Comparison of ENCODE assay signal across 8 mouse cellular contexts in the genomic region with DNA sequence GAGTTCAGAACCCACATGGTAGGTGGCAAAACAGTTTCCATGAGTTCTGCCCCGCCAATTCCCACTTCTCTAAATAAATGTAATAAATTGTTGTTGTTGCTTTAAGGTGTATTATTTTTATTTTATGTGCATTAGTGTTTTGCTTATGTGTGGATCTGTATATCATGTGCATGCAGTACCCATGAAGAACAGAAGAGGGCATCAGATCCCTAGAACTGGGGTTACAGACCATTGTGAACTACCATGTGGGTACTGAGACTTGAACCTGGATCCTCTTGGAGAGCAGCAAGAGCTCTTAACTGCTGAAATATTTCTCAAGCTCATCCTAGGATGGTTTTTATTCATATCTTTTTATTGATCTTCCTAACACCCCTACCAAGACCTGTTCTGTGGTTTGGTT. TPM values are rescaled to one million over a fixed set of nuclear protein-coding genes. Genes with fewer than 3 reads are reported as not detected.
DNase-seq lines count a peak whose midpoint lies in the region; ATAC-seq lines count a peak whose summit lies in the region.

No protein-coding gene starts in this region.

- H3K36me3 ChIP-seq in heart, embryonic 10.5 days: peaks cover 7% of the 10 kb centered on the region; the same call in 1 of the 2 replicates
- peaks cover 3% of the 10 kb centered on the region; the same call in 1 of the 2 replicates for H3K36me3 ChIP-seq in forebrain, embryonic 15.5 days

- 69% methylated on average over 1 of the region's 1 CpGs for WGBS in heart, embryonic 10.5 days
- 81% methylated on average over 1 of the region's 1 CpGs for WGBS in large intestine, adult 2 months
- 77% methylated on average over 1 of the region's 1 CpGs for WGBS in forebrain, embryonic 15.5 days

- no peaks in the 10 kb centered on the region for H3K9me3 ChIP-seq in heart, embryonic 10.5 days
- no peaks in the 10 kb centered on the region for H3K9me3 ChIP-seq in forebrain, embryonic 15.5 days

- DNase-seq in heart, adult 18-20 months: peak; percentile 31 to 66
- no peak for DNase-seq in heart, embryonic 10.5 days (ENCODE audit: low spot score)
- DNase-seq in ovary, postnatal 14 days (ENCODE audit: low spot score): peak; percentile 24
- DNase-seq in ovary, postnatal 10 days (ENCODE audit: low spot score): no peak
- peak; percentile 59 for DNase-seq in cerebellum, adult 9-10 months
- DNase-seq in large intestine, adult 2 months (ENCODE audit: low read depth, low spot score): peak; percentile 28
- DNase-seq in spleen, postnatal 4 days (ENCODE audit: low spot score in 2 of 2): peak; percentile 57 to 75

- no peak overlapping the region for H3K27ac ChIP-seq in heart, embryonic 10.5 days
- H3K27ac ChIP-seq in forebrain, embryonic 15.5 days (replicated peaks): no peak overlapping the region

- no peak overlapping the region for H3K4me3 ChIP-seq in heart, embryonic 10.5 days
- H3K4me3 ChIP-seq in forebrain, embryonic 15.5 days: no peak overlapping the region

- H3K9ac ChIP-seq in forebrain, embryonic 15.5 days (replicated peaks): no peak overlapping the region

- H3K27me3 ChIP-seq in heart, embryonic 10.5 days (ENCODE audit: insufficient read depth, poor library complexity, severe bottlenecking): no peaks in the 10 kb centered on the region
- no peaks in the 10 kb centered on the region for H3K27me3 ChIP-seq in forebrain, embryonic 15.5 days

- H3K4me1 ChIP-seq in heart, embryonic 10.5 days: peaks cover 19% of the 10 kb centered on the region; the same call in 1 of the 2 replicates
- peaks cover 28% of the 10 kb centered on the region for H3K4me1 ChIP-seq in forebrain, embryonic 15.5 days

- ATAC-seq in forebrain, embryonic 15.5 days (replicated peaks): no peak

- no peak overlapping the region for H3K4me2 ChIP-seq in forebrain, embryonic 15.5 days (replicated peaks)

RNA-seq across cellular contexts. Expression of a gene that starts 2.9 kb away (rescaled TPM):
- total RNA-seq in heart, adult 18-20 months (2021): 10 to 100 TPM; 15.8 to 17.0 TPM
- 12.3 and 13.6 TPM in 2 replicates for polyA plus RNA-seq in heart, embryonic 10.5 days (2016; fragmentation: Nextera tagmentation; extraction: Ambion mirVana)
- 8.2 and 8.8 TPM in 2 replicates for polyA plus RNA-seq in large intestine, adult 2 months (2012; rRNA removed)
- 23.5 and 27.0 TPM in 2 replicates for polyA plus RNA-seq in forebrain, embryonic 15.5 days (2015; fragmentation: Nextera tagmentation; extraction: Ambion mirVana)

RNA-seq across cellular contexts. Expression of a gene that starts 3.3 kb away (rescaled TPM):
- 10 to 100 TPM; 54.9 to 63.4 TPM for total RNA-seq in heart, adult 18-20 months (2021)
- polyA plus RNA-seq in heart, embryonic 10.5 days (2016; fragmentation: Nextera tagmentation; extraction: Ambion mirVana): 33.6 and 40.8 TPM in 2 replicates
- polyA plus RNA-seq in large intestine, adult 2 months (2012; rRNA removed): 54.5 and 56.9 TPM in 2 replicates
- polyA plus RNA-seq in forebrain, embryonic 15.5 days (2015; fragmentation: Nextera tagmentation; extraction: Ambion mirVana): 56.1 and 58.9 TPM in 2 replicates

RNA-seq across cellular contexts. Expression of a gene that starts 48.9 kb away (rescaled TPM):
- total RNA-seq in heart, adult 18-20 months (2021): 10 to 100 TPM; 28.9 to 29.4 TPM
- 52.6 and 68.9 TPM in 2 replicates for polyA plus RNA-seq in heart, embryonic 10.5 days (2016; fragmentation: Nextera tagmentation; extraction: Ambion mirVana)
- polyA plus RNA-seq in large intestine, adult 2 months (2012; rRNA removed): 15.3 and 32.4 TPM in 2 replicates
- 117 and 120 TPM in 2 replicates for polyA plus RNA-seq in forebrain, embryonic 15.5 days (2015; fragmentation: Nextera tagmentation; extraction: Ambion mirVana)

Comparison
In these comparisons a context has a peak if more than half of its experiments do, and no peak if none do; other contexts are left out.
1. DNase-seq: peak in heart, adult 18-20 months (2 of 2), ovary, postnatal 14 days (single experiment), cerebellum, adult 9-10 months (single experiment), large intestine, adult 2 months (single experiment) and spleen, postnatal 4 days (2 of 2); none in heart, embryonic 10.5 days (single experiment) and ovary, postnatal 10 days (single experiment).